Mouse (Mus musculus) G1E (cell line): ENCODE measurements around the gene Mylip.

ENCODE experiments used
- CTCF ChIP-seq: IDR thresholded peaks from 2 replicates; pipeline ENCODE4 v1.5.1; 2012; ENCODE audit warnings: low read depth, low read length, inconsistent platforms, mixed read lengths
- GATA1 ChIP-seq: IDR thresholded peaks from 2 replicates; pipeline ENCODE4 v1.6.1; 2012; ENCODE audit warnings: borderline replicate concordance, low read length, inconsistent platforms, mixed read lengths
- TAL1 ChIP-seq: conservative IDR thresholded peaks from 2 replicates; pipeline ENCODE4 v1.6.1; 2012; ENCODE audit warnings: low read depth, low read length, inconsistent platforms, mixed read lengths

- TF ChIP-seq CTCF: no peak
- no peak for TF ChIP-seq TAL1
- no peak for TF ChIP-seq GATA1
Measured at GRCm38 (mm10) chr13:45454641-45455040, 65.1 kb downstream of the Mylip start.
